Mouse (Mus musculus) heart, postnatal 14 days (tissue): ENCODE data around the gene Spata4. TPM values are rescaled to one million over a fixed set of nuclear protein-coding genes. Genes with fewer than 3 reads are reported as not detected.

Experiments used
- total RNA-seq, 2 experiments: library from RNA; stranded (reverse); gene quantifications; 2 replicates each; pipeline ENCODE4 v1.2.3; 2021

The Spata4 gene
- total RNA-seq, 2 experiments from 2014 or later, result not detected

Other genes starting within 250 kb of the Spata4 start
- gene Asb5, start 71.2 kb upstream of the Spata4 start, total RNA-seq, result 10 to 100 TPM; 10.3 to 11.3 TPM
- 10 to 100 TPM; 29.7 to 29.8 TPM for gene Spcs3, start 70.8 kb upstream of the Spata4 start, total RNA-seq